Mouse (Mus musculus): ENCODE data around the gene Washc2. TPM values are rescaled to one million over a fixed set of nuclear protein-coding genes. Genes with fewer than 3 reads are reported as not detected.

Gene Washc2
- polyA plus RNA-seq, 1 experiment, result 50.0 TPM

GRCm38 (mm10) chr6:116278679-116279317 lies 71.0 kb downstream of the Washc2 start:
- no peak for TF ChIP-seq POLR2A (IDR thresholded peaks at IDR 0.05; ENCODE audit: low read depth, low read length)
- TF ChIP-seq CTCF (IDR thresholded peaks at IDR 0.05; ENCODE audit: borderline replicate concordance, insufficient read depth, low read length), result no peak
- H3K27ac ChIP-seq (ENCODE audit: insufficient read depth, low read length), result no peak overlapping the region
- no peak overlapping the region for H3K4me3 ChIP-seq (ENCODE audit: insufficient read depth, low read length)
- no peaks in the 10 kb centered on the region for H3K4me1 ChIP-seq (ENCODE audit: control insufficient read depth, insufficient read depth, low read length)

- Histone ChIP-seq H3K4me1 (ENCODE audit: control insufficient read depth, insufficient read depth, low read length) (no peaks in the 10 kb centered on the region), H3K4me3 (ENCODE audit: insufficient read depth, low read length) (no peak overlapping the region)
- no peak for TF ChIP-seq CTCF (IDR thresholded peaks at IDR 0.05; ENCODE audit: borderline replicate concordance, insufficient read depth, low read length)
These were observed 73.2 kb downstream of the Washc2 start for GRCm38 (mm10) chr6:116281014-116281413.

GRCm38 (mm10) chr6:116282546-116282945 lies 74.7 kb downstream of the Washc2 start:
- H3K4me1 ChIP-seq (ENCODE audit: control insufficient read depth, insufficient read depth, low read length), result no peaks in the 10 kb centered on the region
- TF ChIP-seq POLR2A (IDR thresholded peaks at IDR 0.05; ENCODE audit: low read depth, low read length) (no peak), CTCF (IDR thresholded peaks at IDR 0.05; ENCODE audit: borderline replicate concordance, insufficient read depth, low read length) (no peak)
- no peak overlapping the region for H3K27ac ChIP-seq (ENCODE audit: insufficient read depth, low read length)
- H3K4me3 ChIP-seq (ENCODE audit: insufficient read depth, low read length), result no peak overlapping the region

More at GRCm38 (mm10) chr6:116281014-116281413, 73.2 kb downstream of the Washc2 start:
- H3K27ac ChIP-seq (ENCODE audit: insufficient read depth, low read length), result no peak overlapping the region

- H3K27ac ChIP-seq (ENCODE audit: insufficient read depth, low read length), result no peak overlapping the region
- no peak overlapping the region for H3K4me3 ChIP-seq (ENCODE audit: insufficient read depth, low read length)
- TF ChIP-seq CTCF (IDR thresholded peaks at IDR 0.05; ENCODE audit: borderline replicate concordance, insufficient read depth, low read length) (no peak), POLR2A (IDR thresholded peaks at IDR 0.05; ENCODE audit: low read depth, low read length) (no peak)
- no peaks in the 10 kb centered on the region for H3K4me1 ChIP-seq (ENCODE audit: control insufficient read depth, insufficient read depth, low read length)
These were observed 75.4 kb downstream of the Washc2 start for GRCm38 (mm10) chr6:116283280-116283679.

GRCm38 (mm10) chr6:116286321-116286720 lies 78.5 kb downstream of the Washc2 start:
- no peak overlapping the region for H3K4me3 ChIP-seq (ENCODE audit: insufficient read depth, low read length)
- H3K4me1 ChIP-seq (ENCODE audit: control insufficient read depth, insufficient read depth, low read length), result no peaks in the 10 kb centered on the region
- no peak overlapping the region for H3K27ac ChIP-seq (ENCODE audit: insufficient read depth, low read length)
- TF ChIP-seq CTCF (IDR thresholded peaks at IDR 0.05; ENCODE audit: borderline replicate concordance, insufficient read depth, low read length), result no peak
- TF ChIP-seq POLR2A (IDR thresholded peaks at IDR 0.05; ENCODE audit: low read depth, low read length), result no peak

- TF ChIP-seq CTCF (IDR thresholded peaks at IDR 0.05; ENCODE audit: borderline replicate concordance, insufficient read depth, low read length) (no peak), POLR2A (IDR thresholded peaks at IDR 0.05; ENCODE audit: low read depth, low read length) (no peak)
These were observed 79.2 kb downstream of the Washc2 start for GRCm38 (mm10) chr6:116286870-116287575.

GRCm38 (mm10) chr6:116311411-116311810 lies 103.6 kb downstream of the Washc2 start:
- TF ChIP-seq CTCF (IDR thresholded peaks at IDR 0.05; ENCODE audit: borderline replicate concordance, insufficient read depth, low read length) (no peak), POLR2A (IDR thresholded peaks at IDR 0.05; ENCODE audit: low read depth, low read length) (no peak)
- no peak overlapping the region for H3K4me3 ChIP-seq (ENCODE audit: insufficient read depth, low read length)
- H3K27ac ChIP-seq (ENCODE audit: insufficient read depth, low read length), result no peak overlapping the region
- no peaks in the 10 kb centered on the region for H3K4me1 ChIP-seq (ENCODE audit: control insufficient read depth, insufficient read depth, low read length)

More at GRCm38 (mm10) chr6:116286870-116287575, 79.2 kb downstream of the Washc2 start:
- Histone ChIP-seq H3K4me1 (ENCODE audit: control insufficient read depth, insufficient read depth, low read length) (no peaks in the 10 kb centered on the region), H3K27ac (ENCODE audit: insufficient read depth, low read length) (no peak overlapping the region), H3K4me3 (ENCODE audit: insufficient read depth, low read length) (no peak overlapping the region)

Other genes with a start within 250 kb of the Washc2 start
- gene Plxnd1, start 213.0 kb upstream of the Washc2 start, polyA plus RNA-seq (2011; ENCODE audit: insufficient read length, low read depth, missing spikeins), result 28.4 and 28.8 TPM in 2 replicates
- 22.1 and 22.7 TPM in 2 replicates for gene Tmcc1, start 14.6 kb upstream of the Washc2 start, polyA plus RNA-seq (2011; ENCODE audit: insufficient read length, low read depth, missing spikeins)
- 2.9 and 3.1 TPM in 2 replicates for gene Zfand4, start 56.2 kb downstream of the Washc2 start, polyA plus RNA-seq (2011; ENCODE audit: insufficient read length, low read depth, missing spikeins)
- 33.0 and 47.5 TPM in 2 replicates for gene March8, start 130.0 kb downstream of the Washc2 start, polyA plus RNA-seq (2011; ENCODE audit: insufficient read length, low read depth, missing spikeins)

Measured in embryonic fibroblast, embryonic 13.5 days (primary cell).